Mouse (Mus musculus): ENCODE measurements around the gene Zfp977.
"Not testable (repeated sequence)": the region's sequence is repeated elsewhere in the genome, so short reads cannot be mapped to it uniquely, and the experiment has no call there.

- TF ChIP-seq FLI1 (IDR thresholded peaks at IDR 0.05; ENCODE audit: low read length); GATA1 (IDR thresholded peaks at IDR 0.05; ENCODE audit: borderline replicate concordance, low read length): not testable (repeated sequence)
These were observed 1.0 kb downstream of the Zfp977 start for GRCm38 (mm10) chr7:42591311-42591710.

All from megakaryocyte, embryonic 14.5 days (primary cell).